Mouse (Mus musculus) lung, postnatal 0 days (tissue): ENCODE data around the gene Uvrag.

ENCODE experiments used
- CTCF ChIP-seq: IDR thresholded peaks from 2 replicates; pipeline ENCODE4 v1.5.1; 2016; ENCODE audit warnings: antibody characterized with exemption, mild to moderate bottlenecking
- EP300 ChIP-seq: IDR thresholded peaks from 2 replicates; pipeline ENCODE4 v1.6.1; 2016; ENCODE audit warnings: antibody characterized with exemption, mild to moderate bottlenecking, control low read depth

GRCm38 (mm10) chr7:98848899-98849640, 291.9 kb downstream of the Uvrag start:
- TF ChIP-seq CTCF (no peak), EP300 (no peak)
